Mouse (Mus musculus) liver, embryonic 14.5 days (tissue): ENCODE results near the gene Cpa5.

Experiments
- CTCF ChIP-seq: IDR thresholded peaks from 2 replicates; pipeline ENCODE4 v1.5.1; 2016; ENCODE audit warnings: antibody characterized with exemption, low read depth, control low read depth
- EP300 ChIP-seq: IDR thresholded peaks from 2 replicates; pipeline ENCODE4 v1.6.1; 2016; ENCODE audit warnings: antibody characterized with exemption, low read depth

GRCm38 (mm10) chr6:30600995-30601394 lies 9.8 kb upstream of the Cpa5 start:
- TF ChIP-seq EP300, result no peak
- TF ChIP-seq CTCF, result no peak
